Mouse (Mus musculus) liver, embryonic 14.5 days (tissue): ENCODE data around the gene Prss43.
A peak's percentile ranks its signal among the peaks of the same experiment; 100 is the strongest.

Experiments used
- CTCF ChIP-seq: IDR thresholded peaks from 2 replicates; pipeline ENCODE4 v1.5.1; 2016; ENCODE audit warnings: antibody characterized with exemption, low read depth, control low read depth
- EP300 ChIP-seq: IDR thresholded peaks from 2 replicates; pipeline ENCODE4 v1.6.1; 2016; ENCODE audit warnings: antibody characterized with exemption, low read depth

DNA sequence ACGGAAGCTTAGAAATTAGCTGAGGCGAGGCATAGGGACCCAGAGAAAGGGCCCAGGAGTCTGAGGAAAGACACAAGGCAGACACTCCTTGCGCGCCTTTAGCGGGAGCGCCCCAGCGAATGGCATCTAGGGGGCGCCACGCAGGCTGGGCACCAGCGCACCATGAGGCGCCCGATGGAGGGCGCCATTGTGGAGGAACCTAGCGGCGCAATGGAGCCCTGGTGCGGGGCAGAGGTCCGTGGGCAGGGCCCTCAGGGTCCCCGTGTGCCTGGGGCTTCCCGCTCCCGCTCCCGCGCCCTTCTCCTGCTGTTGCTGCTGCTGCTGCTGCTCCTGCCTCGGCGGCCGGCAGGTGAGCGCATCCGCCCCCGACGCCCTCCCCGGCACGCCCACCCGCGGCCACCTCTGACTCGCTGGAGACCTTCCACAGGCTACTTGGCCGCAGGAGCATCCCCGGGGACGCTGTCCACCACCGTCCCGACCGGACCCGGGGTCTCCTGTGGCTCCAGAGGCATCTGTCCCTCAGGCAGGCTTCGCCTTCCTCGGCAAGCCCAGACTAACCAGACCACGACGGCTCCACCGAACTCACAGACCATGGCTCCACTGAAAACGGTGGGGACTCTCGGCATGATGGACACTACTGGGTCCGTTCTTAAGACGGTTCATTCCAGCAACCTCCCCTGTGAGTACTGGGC is 31.4 kb downstream of the Prss43 start, which contains the start of gene Prss50:
- TF ChIP-seq CTCF (peak; percentile 87), EP300 (no peak)
